Mouse (Mus musculus) ES-E14 (cell line): ENCODE data around the gene Utp3. TPM values are rescaled to one million over a fixed set of nuclear protein-coding genes. Genes with fewer than 3 reads are reported as not detected.

Source experiments
- DNase-seq: peaks from one replicate; pipeline ENCODE4 v3.0.0-alpha.2; 2013; ENCODE audit warnings: low read depth, low spot score
- H3K27ac ChIP-seq: 2 replicates; pipeline ENCODE4 v1.5.1; 2012; ENCODE audit warnings: low read depth, mild to moderate bottlenecking, low read length, moderate library complexity, mixed read lengths; ENCODE audit not compliant: poor library complexity, insufficient read depth, severe bottlenecking
- H3K36me3 ChIP-seq: 2 replicates; pipeline ENCODE4 v1.6.1; 2012; ENCODE audit warnings: mild to moderate bottlenecking, low read length, moderate library complexity, mixed read lengths; ENCODE audit not compliant: control insufficient read depth, poor library complexity, insufficient read depth, severe bottlenecking
- H3K4me1 ChIP-seq, 2 experiments: fragments of 150-350 bp in 1 of 2; sonication (generic) in 1 of 2; 2 replicates each; pipeline ENCODE4 v1.6.1; 2012; ENCODE audit warnings: low read length in 2 of 2, mild to moderate bottlenecking in 1 of 2, mixed read lengths in 1 of 2; ENCODE audit not compliant: control insufficient read depth in 2 of 2, insufficient read depth in 2 of 2, poor library complexity in 1 of 2
- H3K4me3 ChIP-seq, 2 experiments: fragments of 150-350 bp in 1 of 2; sonication (generic) in 1 of 2; 2 replicates each; pipeline ENCODE4 v1.5.1; 2012; ENCODE audit warnings: low read length in 2 of 2, low read depth in 1 of 2, mild to moderate bottlenecking in 1 of 2, mixed read lengths in 1 of 2; ENCODE audit not compliant: insufficient read depth in 1 of 2, poor library complexity in 1 of 2, severe bottlenecking in 1 of 2
- H3K9ac ChIP-seq: 2 replicates; pipeline ENCODE4 v1.6.1; 2012; ENCODE audit warnings: low read depth, mild to moderate bottlenecking, low read length, mixed read lengths; ENCODE audit not compliant: poor library complexity, insufficient read depth, severe bottlenecking
- H3K9me3 ChIP-seq: fragments of 150-350 bp; sonication (generic); 2 replicates; pipeline ENCODE4 v1.6.1; 2012; ENCODE audit warnings: low read depth, mild to moderate bottlenecking, low read length; ENCODE audit not compliant: control insufficient read depth, insufficient read depth
- CHD2 ChIP-seq: IDR thresholded peaks from 2 replicates; pipeline ENCODE4 v1.6.1; 2014; ENCODE audit warnings: mild to moderate bottlenecking, low read depth, low read length, inconsistent platforms
- HCFC1 ChIP-seq: IDR thresholded peaks from 2 replicates; pipeline ENCODE4 v1.6.1; 2012; ENCODE audit warnings: low read length, inconsistent platforms, borderline replicate concordance; ENCODE audit not compliant: insufficient read depth
- MAFK ChIP-seq: IDR thresholded peaks from 2 replicates; pipeline ENCODE4 v1.6.1; 2014; ENCODE audit warnings: mild to moderate bottlenecking, low read depth, low read length, inconsistent platforms; ENCODE audit not compliant: insufficient read depth
- ZC3H11A ChIP-seq: IDR thresholded peaks from 2 replicates; pipeline ENCODE4 v1.6.1; 2012; ENCODE audit warnings: low read depth, mild to moderate bottlenecking, inconsistent platforms, low read length, borderline replicate concordance
- ZNF384 ChIP-seq: IDR thresholded peaks from 2 replicates; pipeline ENCODE4 v1.6.1; 2012; ENCODE audit warnings: low read depth, low read length, inconsistent platforms
- in situ Hi-C, 2 experiments: fragments of 600-800 bp; cut with MboI; formaldehyde crosslinking; loops; one replicate each; pipeline ENCODE4 v1.15.1; 2025; ENCODE audit warnings: low sequenced_read_pairs in 2 of 2, inconsistent platforms in 1 of 2; ENCODE audit not compliant: unreplicated experiment in 2 of 2
- total RNA-seq: library from RNA; depleted of rRNA; stranded (reverse); fragments of 300-350 nt; gene quantifications from 2 replicates; pipeline ENCODE4 v1.2.3, GENCODE M21; 2012

Utp3 gene
- total RNA-seq, 1 experiment = 71.0 TPM

DNA sequence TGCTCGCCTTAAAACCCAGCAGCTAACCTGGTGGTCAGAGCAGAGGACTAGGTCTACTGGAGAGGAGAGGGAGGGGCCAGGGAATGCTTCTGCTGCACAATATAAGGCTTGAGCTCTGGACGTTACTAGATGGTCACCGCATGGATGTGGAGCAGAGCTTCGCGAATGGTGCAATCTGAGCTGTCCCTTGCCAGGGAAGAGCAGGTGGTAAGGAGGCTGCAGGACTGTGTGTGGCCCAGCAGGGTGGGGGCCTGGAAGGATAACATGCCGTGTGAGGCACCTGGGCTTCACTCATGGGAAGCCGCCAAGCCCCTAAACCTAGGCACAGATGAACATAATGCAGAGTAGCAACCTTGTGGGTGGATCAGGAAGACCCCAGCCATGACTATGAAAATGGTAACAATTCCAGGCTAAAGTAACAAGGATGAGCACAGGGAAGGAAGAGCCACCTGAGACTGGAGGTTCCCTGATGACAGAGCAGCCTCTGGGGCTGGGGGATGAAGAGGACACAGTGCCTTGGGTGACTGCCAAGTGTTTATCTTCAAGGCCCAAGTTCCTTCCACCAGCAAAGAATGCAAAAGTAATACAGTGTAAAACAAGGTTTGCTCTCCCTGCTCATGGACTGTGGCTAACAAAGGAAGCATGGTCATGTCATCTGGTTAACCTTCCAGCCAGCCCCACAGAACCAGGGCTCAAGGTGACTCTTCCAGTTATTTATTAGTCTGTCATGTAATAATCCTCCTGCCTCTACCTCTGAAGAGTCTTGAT is 32.3 kb downstream of the Utp3 start:
- no peak overlapping the region for H3K27ac ChIP-seq
- no peaks in the 10 kb centered on the region for H3K9me3 ChIP-seq
- DNase-seq = no peak
- no peak overlapping the region for H3K4me3 ChIP-seq
- peaks cover 6 to 7% of the 10 kb centered on the region in 2 experiments; a peak in 3 of 4 replicates for H3K4me1 ChIP-seq
- no peak for TF ChIP-seq ZNF384
- TF ChIP-seq HCFC1 = no peak
- no peak for TF ChIP-seq CHD2
- no peak for TF ChIP-seq ZC3H11A
- H3K36me3 ChIP-seq = no peaks in the 10 kb centered on the region
- no peak overlapping the region for H3K9ac ChIP-seq
- in situ Hi-C loops = no loop called here

DNA sequence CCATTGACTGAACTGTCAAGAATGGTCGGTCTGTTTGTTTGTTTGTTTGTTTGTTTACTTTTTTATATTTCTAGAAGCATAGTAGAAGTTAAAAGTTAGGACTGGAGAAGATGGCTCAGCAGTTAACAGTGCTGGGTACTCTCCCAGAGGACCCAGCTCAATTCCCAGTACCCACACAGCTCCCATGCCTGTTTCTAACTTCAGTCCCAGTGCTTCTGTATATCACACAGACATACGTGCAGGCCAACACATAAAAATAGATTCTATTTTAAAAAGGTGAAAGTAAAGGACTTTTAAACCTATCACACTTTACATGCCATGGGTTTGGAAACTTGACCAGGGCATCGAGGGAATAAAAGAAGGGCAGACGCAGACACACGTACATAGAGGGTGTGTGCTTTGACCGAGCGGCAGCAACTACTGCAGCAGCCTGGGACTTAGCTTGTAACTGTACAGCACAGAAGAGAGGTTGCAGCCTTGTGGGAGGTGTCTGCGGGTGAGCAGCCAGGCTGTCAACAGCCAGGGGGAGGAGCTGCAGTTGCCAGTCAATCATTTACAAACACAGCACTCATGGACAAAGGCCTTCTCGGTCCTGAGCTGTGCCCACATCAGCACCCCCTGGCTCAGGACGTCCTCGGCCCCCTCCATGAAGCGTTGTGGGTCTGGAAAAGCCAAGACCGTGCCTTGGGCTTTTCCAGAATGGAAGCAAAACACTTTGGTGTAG is 33.1 kb downstream of the Utp3 start:
- H3K9ac ChIP-seq = no peak overlapping the region
- DNase-seq = no peak
- in situ Hi-C loops = no loop called here
- no peak overlapping the region for H3K27ac ChIP-seq
- H3K36me3 ChIP-seq = no peaks in the 10 kb centered on the region
- TF ChIP-seq ZNF384 = no peak
- TF ChIP-seq HCFC1 = no peak
- no peak for TF ChIP-seq CHD2
- TF ChIP-seq ZC3H11A = no peak
- TF ChIP-seq MAFK = no peak
- no peaks in the 10 kb centered on the region for H3K9me3 ChIP-seq
- H3K4me1 ChIP-seq = peaks cover 6 to 9% of the 10 kb centered on the region in 2 experiments; a peak in 3 of 4 replicates
- no peak overlapping the region for H3K4me3 ChIP-seq

DNA sequence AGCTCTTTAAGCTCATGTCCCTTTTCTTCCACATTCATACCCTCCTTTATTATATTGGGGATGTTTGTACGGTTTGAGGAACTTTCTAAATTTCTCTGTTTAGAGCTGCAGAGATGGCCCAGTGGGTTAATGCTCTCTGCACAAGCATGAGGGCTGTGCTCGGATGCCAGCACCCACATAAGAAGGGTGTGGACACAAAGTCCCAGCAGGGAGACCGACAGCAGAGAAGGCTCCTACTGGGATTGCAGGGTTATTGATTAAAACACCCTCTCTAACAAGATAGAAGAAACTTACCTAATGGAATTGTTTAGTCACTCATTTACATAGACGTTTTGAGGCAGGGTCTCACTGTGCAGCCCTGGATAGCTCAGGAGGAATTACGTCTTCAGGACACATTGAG is 34.2 kb downstream of the Utp3 start:
- H3K27ac ChIP-seq = no peak overlapping the region
- H3K4me3 ChIP-seq = no peak overlapping the region
- H3K9ac ChIP-seq = no peak overlapping the region
- no peaks in the 10 kb centered on the region for H3K36me3 ChIP-seq
- peaks cover 6 to 9% of the 10 kb centered on the region in 2 experiments; a peak in 3 of 4 replicates for H3K4me1 ChIP-seq
- H3K9me3 ChIP-seq = no peaks in the 10 kb centered on the region
- TF ChIP-seq HCFC1 = no peak
- no peak for TF ChIP-seq ZC3H11A
- in situ Hi-C loops = no loop called here
- DNase-seq = no peak

DNA sequence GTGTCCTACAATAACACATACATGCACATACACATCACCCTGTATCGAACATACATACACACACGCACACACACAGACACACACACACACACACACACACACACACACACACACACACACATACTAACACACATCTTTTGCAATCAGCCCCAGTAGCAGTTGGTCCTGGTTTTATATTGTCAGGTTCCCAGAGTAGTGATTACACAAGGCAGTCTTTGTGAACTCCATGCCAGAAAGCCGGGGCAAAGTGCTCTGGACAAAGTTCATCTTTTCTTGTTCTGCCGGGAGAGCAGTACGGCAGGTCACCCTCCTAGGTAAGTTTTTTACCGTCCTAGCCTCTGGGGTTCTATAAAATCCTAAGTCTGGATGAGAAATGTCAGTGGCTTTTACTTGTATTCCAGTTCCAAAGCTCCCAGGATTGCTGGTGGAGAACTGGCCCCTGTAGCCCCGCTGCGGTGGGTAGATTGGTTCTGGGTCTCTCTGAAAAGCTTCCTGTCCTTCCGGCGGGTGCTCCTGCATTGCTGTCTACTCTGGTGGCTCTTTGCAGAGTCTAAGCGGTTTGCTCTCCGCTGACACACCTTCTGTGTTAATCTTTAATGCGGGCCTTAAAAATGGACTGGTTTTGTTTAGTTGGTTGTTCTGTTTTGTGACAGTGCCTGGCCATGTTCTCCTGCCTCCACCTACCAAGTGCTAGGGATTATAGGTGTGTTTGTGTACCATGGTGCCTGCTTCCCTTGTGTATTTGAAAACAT is 39.3 kb downstream of the Utp3 start:
- in situ Hi-C loops = no loop called here
- H3K27ac ChIP-seq = no peak overlapping the region
- no peak for TF ChIP-seq ZNF384
- no peak for TF ChIP-seq ZC3H11A

More for the DNA sequence above, 39.3 kb downstream of the Utp3 start:
- no peak overlapping the region for H3K4me3 ChIP-seq
- no peak for DNase-seq
- H3K9me3 ChIP-seq = no peaks in the 10 kb centered on the region
- H3K36me3 ChIP-seq = no peaks in the 10 kb centered on the region
- peaks cover 3 to 8% of the 10 kb centered on the region in 2 experiments; a peak in 2 of 4 replicates for H3K4me1 ChIP-seq
- no peak overlapping the region for H3K9ac ChIP-seq
